8 mouse cellular contexts compared by ENCODE assay signal in the genomic region with DNA sequence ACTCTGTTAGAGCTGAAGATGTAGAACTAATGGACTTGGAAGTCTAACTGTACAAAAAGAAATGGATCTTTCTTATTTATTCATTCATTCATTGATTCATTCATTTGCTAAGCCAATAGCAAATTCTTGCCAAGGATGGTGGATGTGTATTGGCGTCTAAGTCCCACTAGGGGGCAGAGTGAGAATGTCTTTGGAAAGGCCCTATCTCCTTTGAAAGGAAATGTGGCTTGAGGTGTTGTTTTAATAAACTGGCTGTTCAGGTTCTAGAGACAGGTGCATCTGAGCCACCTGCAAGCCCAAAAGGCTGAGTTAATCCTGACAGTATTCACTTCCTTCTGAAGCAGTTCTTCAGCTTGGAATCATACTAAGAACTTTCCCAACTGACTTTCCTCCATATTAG. TPM values are rescaled to one million over a fixed set of nuclear protein-coding genes. Genes with fewer than 3 reads are reported as not detected.
DNase-seq lines count a peak whose midpoint lies in the region; ATAC-seq lines count a peak whose summit lies in the region.

No protein-coding gene starts in this region.

- no peak overlapping the region for H3K4me3 ChIP-seq in liver, embryonic 11.5 days (ENCODE audit: low read depth, low read length)
- no peak overlapping the region for H3K4me3 ChIP-seq in embryonic facial prominence, embryonic 14.5 days (ENCODE audit: low read depth, low read length)

- H3K9me3 ChIP-seq in liver, embryonic 11.5 days (ENCODE audit: control insufficient read depth, low read length) = no peaks in the 10 kb centered on the region
- no peaks in the 10 kb centered on the region for H3K9me3 ChIP-seq in embryonic facial prominence, embryonic 14.5 days (ENCODE audit: control insufficient read depth, low read length)

- WGBS in liver, embryonic 11.5 days = 0% methylated on average over 1 of the region's 1 CpGs
- 0% methylated on average over 1 of the region's 1 CpGs for WGBS in embryonic facial prominence, embryonic 14.5 days

- no peak overlapping the region for H3K4me2 ChIP-seq in liver, embryonic 11.5 days
- no peak overlapping the region for H3K4me2 ChIP-seq in embryonic facial prominence, embryonic 14.5 days (ENCODE audit: low read depth, low read length)

- no peak for ATAC-seq in liver, embryonic 11.5 days (replicated peaks; ENCODE audit: low FRiP score)
- ATAC-seq in embryonic facial prominence, embryonic 14.5 days (ENCODE audit: low read depth) = peak; percentile 78; the same call in 1 of the 2 replicates

- H3K4me1 ChIP-seq in liver, embryonic 11.5 days (replicated peaks; ENCODE audit: control insufficient read depth, insufficient read depth, low read length) = no peaks in the 10 kb centered on the region
- H3K4me1 ChIP-seq in embryonic facial prominence, embryonic 14.5 days (ENCODE audit: control insufficient read depth, insufficient read depth, low read length) = 0 out of 2 replicates have a peak, but pooled peaks cover 2% of the 10 kb centered on the region

- H3K27ac ChIP-seq in liver, embryonic 11.5 days (ENCODE audit: low read depth, low read length) = no peak overlapping the region
- H3K27ac ChIP-seq in embryonic facial prominence, embryonic 14.5 days (replicated peaks; ENCODE audit: low read depth, low read length) = no peak overlapping the region

- no peak overlapping the region for H3K9ac ChIP-seq in liver, embryonic 11.5 days (ENCODE audit: low read depth, low read length)
- no peak overlapping the region for H3K9ac ChIP-seq in embryonic facial prominence, embryonic 14.5 days (ENCODE audit: low read depth, low read length)

- DNase-seq in cerebellum, adult 8-10 months = peak; percentile 8
- DNase-seq in cerebellum, adult 11 months = no peak
- DNase-seq in liver = peak; percentile 32
- DNase-seq in liver, embryonic 11.5 days (ENCODE audit: low spot score) = no peak
- peak; percentile 70 for DNase-seq in R1 (ENCODE audit: low read depth, low spot score)
- DNase-seq in embryonic facial prominence, embryonic 14.5 days (ENCODE audit: low spot score) = peak; percentile 84
- peak; percentile 25 to 34 for DNase-seq in lung, adult 18-20 months
- peak; percentile 39 for DNase-seq in thymus, postnatal 4 days

- no peaks in the 10 kb centered on the region for H3K36me3 ChIP-seq in liver, embryonic 11.5 days (ENCODE audit: control insufficient read depth, insufficient read depth, low read length)
- H3K36me3 ChIP-seq in embryonic facial prominence, embryonic 14.5 days (ENCODE audit: control insufficient read depth, insufficient read depth, low read length) = no peaks in the 10 kb centered on the region

- peaks cover 21% of the 10 kb centered on the region for H3K27me3 ChIP-seq in liver, embryonic 11.5 days (replicated peaks; ENCODE audit: control insufficient read depth, insufficient read depth, low read length)
- H3K27me3 ChIP-seq in embryonic facial prominence, embryonic 14.5 days (replicated peaks; ENCODE audit: control insufficient read depth, insufficient read depth, low read length) = no peaks in the 10 kb centered on the region

RNA-seq across cellular contexts. Expression of gene P4ha3, which starts 5.5 kb away (rescaled TPM):
- polyA plus RNA-seq in liver, embryonic 11.5 days (2014; fragmentation: Nextera tagmentation; extraction: Ambion mirVana) = 5.9 and 7.1 TPM in 2 replicates
- polyA plus RNA-seq in embryonic facial prominence, embryonic 14.5 days (2014; fragmentation: Nextera tagmentation; extraction: Ambion mirVana) = 24.5 and 26.0 TPM in 2 replicates

RNA-seq across cellular contexts. Expression of gene Pgm2l1, which starts 52.6 kb away (rescaled TPM):
- polyA plus RNA-seq in liver, embryonic 11.5 days (2014; fragmentation: Nextera tagmentation; extraction: Ambion mirVana) = 2.6 and 3.0 TPM in 2 replicates
- polyA plus RNA-seq in embryonic facial prominence, embryonic 14.5 days (2014; fragmentation: Nextera tagmentation; extraction: Ambion mirVana) = 3.8 and 4.1 TPM in 2 replicates

Comparison
In these comparisons a context has a peak if more than half of its experiments do, and no peak if none do; other contexts are left out.
1. DNase-seq: peak in cerebellum, adult 8-10 months (single experiment), liver (single experiment), R1 (single experiment), embryonic facial prominence, embryonic 14.5 days (single experiment), lung, adult 18-20 months (2 of 2) and thymus, postnatal 4 days (single experiment); none in cerebellum, adult 11 months (single experiment) and liver, embryonic 11.5 days (single experiment).